Mouse (Mus musculus): Measurements from ENCODE around the gene Enc1. TPM values are rescaled to one million over a fixed set of nuclear protein-coding genes. Genes with fewer than 3 reads are reported as not detected.

The Enc1 gene
- polyA plus RNA-seq, 1 experiment from 2014 or later, result 59.2 TPM

- H3K4me1 ChIP-seq (replicated peaks), result peaks cover 15% of the 10 kb centered on the region
- peaks cover 14% of the 10 kb centered on the region for H3K27me3 ChIP-seq
- no peaks in the 10 kb centered on the region for H3K36me3 ChIP-seq
- H3K9me3 ChIP-seq, result no peaks in the 10 kb centered on the region
- 19% methylated on average over 26 of the region's 26 CpGs for WGBS
- peak overlapping the region; percentile 53 for H3K4me2 ChIP-seq
- H3K9ac ChIP-seq, result peak overlapping the region; percentile 58
- H3K4me3 ChIP-seq, result peak overlapping the region; percentile 25
- no peak overlapping the region for H3K27ac ChIP-seq
- ATAC-seq (ENCODE audit: low FRiP score), result no peak
Measured at GRCm38 (mm10) chr13:97282051-97282910, 41.4 kb downstream of the Enc1 start.

- Histone ChIP-seq H3K4me1 (replicated peaks) (peaks cover 15% of the 10 kb centered on the region), H3K27ac (no peak overlapping the region), H3K4me3 (peak overlapping the region; percentile 25; the same call in 1 of the 2 replicates), H3K4me2 (peak overlapping the region; percentile 53), H3K9me3 (no peaks in the 10 kb centered on the region), H3K36me3 (no peaks in the 10 kb centered on the region), H3K27me3 (peaks cover 14% of the 10 kb centered on the region), H3K9ac (no peak overlapping the region)
- WGBS, result 10% methylated on average over 9 of the region's 9 CpGs
- ATAC-seq (ENCODE audit: low FRiP score), result no peak
Measured at GRCm38 (mm10) chr13:97282911-97283281, 42.0 kb downstream of the Enc1 start.

GRCm38 (mm10) chr13:97287046-97287445 is 46.1 kb downstream of the Enc1 start:
- H3K36me3 ChIP-seq, result no peaks in the 10 kb centered on the region
- ATAC-seq (ENCODE audit: low FRiP score), result no peak
- WGBS, result 86% methylated on average over 3 of the region's 3 CpGs
- no peaks in the 10 kb centered on the region for H3K9me3 ChIP-seq
- H3K4me1 ChIP-seq (replicated peaks), result peaks cover 21% of the 10 kb centered on the region
- no peak overlapping the region for H3K9ac ChIP-seq
- H3K4me2 ChIP-seq, result no peak overlapping the region
- no peak overlapping the region for H3K4me3 ChIP-seq
- peaks cover 14% of the 10 kb centered on the region for H3K27me3 ChIP-seq
- no peak overlapping the region for H3K27ac ChIP-seq

- 0 out of 2 replicates have a peak, but pooled peaks have one; percentile 55 for ATAC-seq (ENCODE audit: low FRiP score)
- no peaks in the 10 kb centered on the region for H3K36me3 ChIP-seq
- no peak overlapping the region for H3K27ac ChIP-seq
- 18% methylated on average over 3 of the region's 3 CpGs for WGBS
- H3K9me3 ChIP-seq, result no peaks in the 10 kb centered on the region
- H3K27me3 ChIP-seq, result no peaks in the 10 kb centered on the region
- H3K4me2 ChIP-seq, result no peak overlapping the region
- H3K4me3 ChIP-seq, result no peak overlapping the region
- no peak overlapping the region for H3K9ac ChIP-seq
- peaks cover 29% of the 10 kb centered on the region for H3K4me1 ChIP-seq (replicated peaks)
Measured at GRCm38 (mm10) chr13:97290747-97291146, 49.8 kb downstream of the Enc1 start.

- peak overlapping the region; percentile 71 for H3K27ac ChIP-seq
Measured at GRCm38 (mm10) chr13:97291354-97291753, 50.4 kb downstream of the Enc1 start.

GRCm38 (mm10) chr13:97292026-97292425 is 51.1 kb downstream of the Enc1 start:
- no peak overlapping the region for H3K9ac ChIP-seq
- no peak overlapping the region for H3K4me3 ChIP-seq
- H3K9me3 ChIP-seq, result no peaks in the 10 kb centered on the region
- WGBS, result 34% methylated on average over 8 of the region's 8 CpGs
- peaks cover 30% of the 10 kb centered on the region for H3K4me1 ChIP-seq (replicated peaks)
- peak; percentile 74; the same call in 1 of the 2 replicates for ATAC-seq (ENCODE audit: low FRiP score)
- H3K4me2 ChIP-seq, result peak overlapping the region; percentile 26; the same call in 1 of the 2 replicates
- H3K36me3 ChIP-seq, result no peaks in the 10 kb centered on the region
- H3K27me3 ChIP-seq, result no peaks in the 10 kb centered on the region
- peak overlapping the region; percentile 67 for H3K27ac ChIP-seq

More at GRCm38 (mm10) chr13:97291354-97291753, 50.4 kb downstream of the Enc1 start:
- H3K9me3 ChIP-seq, result no peaks in the 10 kb centered on the region
- H3K36me3 ChIP-seq, result no peaks in the 10 kb centered on the region
- no peak overlapping the region for H3K4me3 ChIP-seq
- 0 out of 2 replicates have a peak, but pooled peaks have one; percentile 26 for ATAC-seq (ENCODE audit: low FRiP score)
- no peaks in the 10 kb centered on the region for H3K27me3 ChIP-seq
- H3K4me1 ChIP-seq (replicated peaks), result peaks cover 30% of the 10 kb centered on the region
- no peak overlapping the region for H3K4me2 ChIP-seq
- H3K9ac ChIP-seq, result no peak overlapping the region
- WGBS, result 82% methylated on average over 17 of the region's 17 CpGs

GRCm38 (mm10) chr13:97292451-97293245 is 51.7 kb downstream of the Enc1 start:
- no peak for ATAC-seq (ENCODE audit: low FRiP score)
- Histone ChIP-seq H3K4me3 (no peak overlapping the region), H3K36me3 (no peaks in the 10 kb centered on the region), H3K27ac (peak overlapping the region; percentile 67; the same call in 1 of the 2 replicates), H3K9me3 (no peaks in the 10 kb centered on the region), H3K4me1 (replicated peaks) (peaks cover 30% of the 10 kb centered on the region), H3K9ac (no peak overlapping the region), H3K27me3 (no peaks in the 10 kb centered on the region), H3K4me2 (peak overlapping the region; percentile 26)
- 15% methylated on average over 12 of the region's 12 CpGs for WGBS

GRCm38 (mm10) chr13:97295101-97295852 is 54.4 kb downstream of the Enc1 start:
- Histone ChIP-seq H3K27ac (0 out of 2 replicates have a peak overlapping the region, but pooled peaks have one; percentile 12), H3K9ac (no peak overlapping the region), H3K4me2 (no peak overlapping the region)

GRCm38 (mm10) chr13:97295853-97296219 is 54.9 kb downstream of the Enc1 start:
- no peak for ATAC-seq (ENCODE audit: low FRiP score)
- Histone ChIP-seq H3K4me1 (replicated peaks) (peaks cover 30% of the 10 kb centered on the region), H3K27me3 (no peaks in the 10 kb centered on the region), H3K36me3 (no peaks in the 10 kb centered on the region), H3K9ac (no peak overlapping the region), H3K27ac (0 out of 2 replicates have a peak overlapping the region, but pooled peaks have one; percentile 12), H3K9me3 (no peaks in the 10 kb centered on the region), H3K4me2 (no peak overlapping the region), H3K4me3 (no peak overlapping the region)
- WGBS, result 83% methylated on average over 11 of the region's 11 CpGs

More at GRCm38 (mm10) chr13:97295101-97295852, 54.4 kb downstream of the Enc1 start:
- ATAC-seq (ENCODE audit: low FRiP score), result no peak
- H3K36me3 ChIP-seq, result no peaks in the 10 kb centered on the region
- WGBS, result 42% methylated on average over 9 of the region's 9 CpGs
- H3K4me3 ChIP-seq, result no peak overlapping the region
- peaks cover 30% of the 10 kb centered on the region for H3K4me1 ChIP-seq (replicated peaks)
- no peaks in the 10 kb centered on the region for H3K9me3 ChIP-seq
- no peaks in the 10 kb centered on the region for H3K27me3 ChIP-seq

GRCm38 (mm10) chr13:97296281-97296680 is 55.4 kb downstream of the Enc1 start:
- H3K9me3 ChIP-seq, result no peaks in the 10 kb centered on the region

GRCm38 (mm10) chr13:97296757-97297156 is 55.9 kb downstream of the Enc1 start:
- Histone ChIP-seq H3K4me1 (replicated peaks) (peaks cover 23% of the 10 kb centered on the region), H3K9me3 (no peaks in the 10 kb centered on the region), H3K4me3 (no peak overlapping the region), H3K4me2 (no peak overlapping the region), H3K27ac (no peak overlapping the region), H3K36me3 (no peaks in the 10 kb centered on the region), H3K9ac (no peak overlapping the region), H3K27me3 (no peaks in the 10 kb centered on the region)
- WGBS, result 85% methylated on average over 3 of the region's 5 CpGs
- no peak for ATAC-seq (ENCODE audit: low FRiP score)

More at GRCm38 (mm10) chr13:97296281-97296680, 55.4 kb downstream of the Enc1 start:
- no peaks in the 10 kb centered on the region for H3K36me3 ChIP-seq
- H3K27ac ChIP-seq, result no peak overlapping the region
- no peak overlapping the region for H3K4me3 ChIP-seq
- WGBS, result 87% methylated on average over 8 of the region's 8 CpGs
- ATAC-seq (ENCODE audit: low FRiP score), result no peak
- H3K4me2 ChIP-seq, result no peak overlapping the region
- H3K27me3 ChIP-seq, result no peaks in the 10 kb centered on the region
- no peak overlapping the region for H3K9ac ChIP-seq
- H3K4me1 ChIP-seq (replicated peaks), result peaks cover 26% of the 10 kb centered on the region

Measured in hindbrain, embryonic 13.5 days (tissue).